In genomic region chr8:65555308-65555707, GRCm38 (mm10) we compare ENCODE assay signal across 25 mouse cellular contexts.
"Had no signal": no experiment of that assay in that cellular context is flagged by ENCODE, and none has a peak within 500 bp of the region (broad histone marks: within the 10 kb centered on the region; RNA-seq: fewer than 3 reads in every experiment).

No protein-coding gene starts in this region.

- H3K4me2 ChIP-seq: embryonic facial prominence, embryonic 12.5 days; embryonic facial prominence, embryonic 13.5 days; embryonic facial prominence, embryonic 15.5 days; forebrain, embryonic 12.5 days; forebrain, embryonic 13.5 days; forebrain, embryonic 15.5 days had no signal

- H3K27ac ChIP-seq: embryonic facial prominence, embryonic 10.5 days; embryonic facial prominence, embryonic 12.5 days; embryonic facial prominence, embryonic 13.5 days; embryonic facial prominence, embryonic 15.5 days; forebrain, embryonic 10.5 days; forebrain, embryonic 12.5 days; forebrain, embryonic 13.5 days; forebrain, embryonic 15.5 days; gastrocnemius, adult 2 months; heart, adult 2 months had no signal

- H3K9me3 ChIP-seq: embryonic facial prominence, embryonic 10.5 days; embryonic facial prominence, embryonic 12.5 days; embryonic facial prominence, embryonic 13.5 days; embryonic facial prominence, embryonic 15.5 days; forebrain, embryonic 10.5 days; forebrain, embryonic 12.5 days; forebrain, embryonic 13.5 days; forebrain, embryonic 15.5 days had no signal

- H3K36me3 ChIP-seq: embryonic facial prominence, embryonic 10.5 days; embryonic facial prominence, embryonic 12.5 days; embryonic facial prominence, embryonic 13.5 days; embryonic facial prominence, embryonic 15.5 days; forebrain, embryonic 10.5 days; forebrain, embryonic 12.5 days; forebrain, embryonic 15.5 days had no signal

- H3K9ac ChIP-seq: embryonic facial prominence, embryonic 12.5 days; embryonic facial prominence, embryonic 13.5 days; embryonic facial prominence, embryonic 15.5 days; forebrain, embryonic 12.5 days; forebrain, embryonic 13.5 days; forebrain, embryonic 15.5 days; forebrain, postnatal 0 days had no signal

- H3K4me1 ChIP-seq: embryonic facial prominence, embryonic 10.5 days; embryonic facial prominence, embryonic 12.5 days; embryonic facial prominence, embryonic 13.5 days; embryonic facial prominence, embryonic 15.5 days; forebrain, embryonic 10.5 days; forebrain, embryonic 12.5 days; forebrain, embryonic 13.5 days; forebrain, embryonic 15.5 days had no signal

- H3K27me3 ChIP-seq: embryonic facial prominence, embryonic 12.5 days; embryonic facial prominence, embryonic 13.5 days; embryonic facial prominence, embryonic 15.5 days; forebrain, embryonic 12.5 days; forebrain, embryonic 13.5 days; forebrain, embryonic 15.5 days had no signal

- DNase-seq: cerebellum, adult 9-10 months; cerebellum, adult 9-11 months; cerebellum, postnatal 10 days; cerebellum, postnatal 14 days; cerebellum, postnatal 25 days; cerebellum, postnatal 36 days; embryo, embryonic 11 days; forebrain, postnatal 0 days; gastrocnemius, adult 2 months; gastrocnemius, postnatal 10 days; gastrocnemius, postnatal 14 days; gastrocnemius, postnatal 25 days; gastrocnemius, postnatal 36 days; heart, adult 11 months; heart, adult 18-20 months; heart, adult 2 months had no signal

- H3K4me3 ChIP-seq: embryonic facial prominence, embryonic 10.5 days; embryonic facial prominence, embryonic 12.5 days; embryonic facial prominence, embryonic 13.5 days; embryonic facial prominence, embryonic 15.5 days; erythroblast, embryonic 14.5 days; forebrain, embryonic 10.5 days; forebrain, embryonic 12.5 days; forebrain, embryonic 13.5 days; forebrain, embryonic 15.5 days; gastrocnemius, adult 2 months; heart, adult 2 months had no signal
